Mouse (Mus musculus): Measurements from ENCODE around the gene Mgea5.

GRCm38 (mm10) chr19:45789365-45789764 is 5.7 kb upstream of the Mgea5 start:
- no peak for TF ChIP-seq CTCF (conservative IDR thresholded peaks at IDR 0.05; ENCODE audit: insufficient read depth, insufficient read length, low read depth, low read length)
- no peak for TF ChIP-seq POLR2A (IDR thresholded peaks at IDR 0.05; ENCODE audit: low read depth, low read length)
